Mouse (Mus musculus) kidney, adult 2 months (tissue): ENCODE measurements around the gene Orai3.

ENCODE experiments used
- CTCF ChIP-seq: fragments of 200-500 bp; conservative IDR thresholded peaks from 2 replicates; pipeline ENCODE4 v1.5.1; 2011; ENCODE audit warnings: low read depth, mild to moderate bottlenecking, control low read depth, low read length, moderate library complexity, mixed read lengths; ENCODE audit not compliant: insufficient read depth, insufficient read length
- POLR2A ChIP-seq: fragments of 200-500 bp; IDR thresholded peaks from one replicate; pipeline ENCODE4 v1.6.1; 2011; ENCODE audit warnings: low read depth, low read length, control low read depth

GRCm38 (mm10) chr7:127747559-127748234 is 21.9 kb upstream of the Orai3 start:
- TF ChIP-seq CTCF: no peak
- TF ChIP-seq POLR2A: no peak
